Mouse (Mus musculus) spleen, embryonic (tissue): ENCODE results near the gene Cpne6.

Experiments
- CTCF ChIA-PET: fragments of 350-600 bp; sonication (Branson Sonifier 250); formaldehyde crosslinking; loops from one replicate; lab custom pipeline; 2022; lab: Charles Lee

Gene Cpne6

GRCm38 (mm10) chr14:55550191-55550590, 39.9 kb downstream of the Cpne6 start:
- CTCF ChIA-PET, result no interaction called here

GRCm38 (mm10) chr14:55551347-55551746, 41.1 kb downstream of the Cpne6 start:
- CTCF ChIA-PET, result no interaction called here

GRCm38 (mm10) chr14:55551794-55552193, 41.5 kb downstream of the Cpne6 start:
- CTCF ChIA-PET, result no interaction called here

- CTCF ChIA-PET, result interaction anchor here (0.6 kb wide), 1 partner anchor 33 kb away, joined by 6 read pairs; no protein-coding TSS in a partner anchor
Observed at GRCm38 (mm10) chr14:55554635-55555034, 44.4 kb downstream of the Cpne6 start.

- CTCF ChIA-PET, result interaction anchor here (0.5 to 1.3 kb wide), 5 partner anchors 14 to 396 kb away, joined by 3 to 7 read pairs (median 5); no protein-coding TSS in a partner anchor
Observed at GRCm38 (mm10) chr14:55555788-55556187, 45.5 kb downstream of the Cpne6 start.

- CTCF ChIA-PET, result interaction anchor here (0.6 to 1.3 kb wide), 5 partner anchors 16 to 76 kb away, joined by 3 to 5 read pairs (median 4); no protein-coding TSS in a partner anchor
Observed at GRCm38 (mm10) chr14:55557003-55557402, 46.8 kb downstream of the Cpne6 start.

- CTCF ChIA-PET, result interaction anchor here (0.7 to 0.9 kb wide), 4 partner anchors 22 to 62 kb away, joined by 3 to 4 read pairs (median 3); no protein-coding TSS in a partner anchor
Observed at GRCm38 (mm10) chr14:55557587-55557986, 47.3 kb downstream of the Cpne6 start.

- CTCF ChIA-PET, result interaction anchor here (0.7 kb wide), 1 partner anchor 189 kb away, joined by 4 read pairs; no protein-coding TSS in a partner anchor
Observed at GRCm38 (mm10) chr14:55558740-55559448, 48.6 kb downstream of the Cpne6 start.

- CTCF ChIA-PET, result no interaction called here
Observed at GRCm38 (mm10) chr14:55559799-55560201, 49.6 kb downstream of the Cpne6 start, which contains the start of gene Dcaf11. Gene Dcaf11 (plus strand): TSS chr14:55560006.

- CTCF ChIA-PET, result interaction anchor here (0.7 kb wide), 1 partner anchor 25 kb away, joined by 3 read pairs; the partner anchor contains the start of gene Emc9
Observed at GRCm38 (mm10) chr14:55560202-55561073, 50.2 kb downstream of the Cpne6 start, which contains the start of gene A730061H03Rik. Gene A730061H03Rik (minus strand): TSS chr14:55560406.

- CTCF ChIA-PET, result interaction anchor here (0.5 kb wide), 1 partner anchor 10 kb away, joined by 18 read pairs; no protein-coding TSS in a partner anchor
Observed at GRCm38 (mm10) chr14:55561860-55562259, 51.6 kb downstream of the Cpne6 start.

- CTCF ChIA-PET, result no interaction called here
Observed at GRCm38 (mm10) chr14:55563249-55563648, 53.0 kb downstream of the Cpne6 start.

- CTCF ChIA-PET, result no interaction called here
Observed at GRCm38 (mm10) chr14:55565748-55566147, 55.5 kb downstream of the Cpne6 start.
